Comparison of ENCODE assay signal across 8 mouse cellular contexts in the genomic region with DNA sequence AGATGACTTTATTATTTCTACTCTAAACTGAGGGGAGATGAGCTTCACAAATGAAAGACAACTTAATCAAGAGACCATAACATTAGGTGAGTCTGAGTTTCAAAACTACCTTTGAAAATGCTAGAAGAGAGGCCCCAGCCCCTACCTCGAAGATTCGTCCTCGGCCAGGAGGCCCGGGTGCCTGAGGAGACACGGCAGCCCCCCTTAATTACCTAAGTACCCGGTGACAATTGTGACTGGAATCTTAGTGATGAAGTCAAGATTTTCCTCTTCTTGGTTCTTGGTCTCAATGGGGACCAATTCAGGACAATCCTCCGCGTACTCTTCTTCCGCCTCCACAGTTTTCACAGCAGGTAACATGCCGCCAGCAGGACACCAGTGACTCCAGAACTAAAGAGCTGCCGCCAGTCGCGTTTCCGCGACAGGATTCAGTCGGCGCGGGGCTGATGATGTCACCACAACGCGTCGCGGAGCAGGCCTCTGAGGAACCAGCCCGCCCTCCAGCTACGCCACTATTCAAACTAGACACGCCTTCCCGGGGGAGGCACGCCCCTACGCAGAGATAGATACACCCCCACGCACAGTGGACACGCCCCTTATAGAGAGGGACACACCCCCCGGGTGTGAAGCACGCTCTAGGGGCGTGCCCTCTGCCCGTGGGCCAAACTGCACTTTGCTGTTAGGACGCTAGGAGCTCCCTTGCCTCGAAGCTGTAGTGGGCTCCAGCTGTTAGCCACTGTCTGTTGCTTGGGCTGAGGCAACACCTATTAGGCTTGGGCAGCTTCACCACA. TPM values are rescaled to one million over a fixed set of nuclear protein-coding genes. Genes with fewer than 3 reads are reported as not detected.
DNase-seq lines count a peak whose midpoint lies in the region; ATAC-seq and TF ChIP-seq lines count a peak whose summit lies in the region.

Gene Cbwd1 (minus strand): TSS at position 439 of the 791 bp plus-strand sequence.

- TF ChIP-seq CTCF in bone marrow macrophage, adult 2 months (IDR thresholded peaks at IDR 0.05; ENCODE audit: low read depth, low read length) = no peak
- TF ChIP-seq CTCF in embryonic fibroblast, embryonic 13.5 days (IDR thresholded peaks at IDR 0.05; ENCODE audit: borderline replicate concordance, insufficient read depth, low read length) = peak; percentile 93

- peak within 1 kb of the TSS; percentile 55 for H3K4me2 ChIP-seq in kidney, embryonic 14.5 days (replicated peaks; ENCODE audit: low read depth, low read length)
- H3K4me2 ChIP-seq in limb, embryonic 15.5 days = peak within 1 kb of the TSS; percentile 59

- peak within 1 kb of the TSS; percentile 14; the same call in 1 of the 2 replicates for H3K27ac ChIP-seq in bone marrow macrophage, adult 2 months (ENCODE audit: insufficient read depth, low read depth, low read length)
- no peak within 1 kb of the TSS for H3K27ac ChIP-seq in embryonic fibroblast, embryonic 13.5 days (ENCODE audit: insufficient read depth, low read length)
- 0 out of 2 replicates have a peak within 1 kb of the TSS, but pooled peaks have one; percentile 12 for H3K27ac ChIP-seq in kidney, embryonic 14.5 days (ENCODE audit: low read depth, low read length)
- no peak within 1 kb of the TSS for H3K27ac ChIP-seq in limb, embryonic 15.5 days

- H3K4me1 ChIP-seq in bone marrow macrophage, adult 2 months (ENCODE audit: control insufficient read depth, insufficient read depth, low read length) = peaks cover 11% of the 10 kb centered on the region
- no peaks in the 10 kb centered on the region for H3K4me1 ChIP-seq in embryonic fibroblast, embryonic 13.5 days (ENCODE audit: control insufficient read depth, insufficient read depth, low read length)
- peaks cover 4% of the 10 kb centered on the region for H3K4me1 ChIP-seq in kidney, embryonic 14.5 days (ENCODE audit: control insufficient read depth, insufficient read depth, low read length)
- H3K4me1 ChIP-seq in limb, embryonic 15.5 days = peaks cover 8% of the 10 kb centered on the region

- DNase-seq in A20 (ENCODE audit: low read depth, low spot score) = peak; percentile 99
- DNase-seq in heart, adult 9 months (ENCODE audit: low spot score in 2 of 2) = peak; percentile 97 to 98
- peak; percentile 97 to 98 for DNase-seq in monocyte, adult 2 months (ENCODE audit: low read depth in 1 of 2, low spot score in 2 of 2)
- peak; percentile 97 to 98 for DNase-seq in spleen, postnatal 36 days (ENCODE audit: low spot score in 2 of 2)

- peak within 1 kb of the TSS; percentile 76 for H3K4me3 ChIP-seq in bone marrow macrophage, adult 2 months (ENCODE audit: insufficient read depth, low read length)
- peak within 1 kb of the TSS; percentile 79 for H3K4me3 ChIP-seq in embryonic fibroblast, embryonic 13.5 days (ENCODE audit: insufficient read depth, low read length)
- H3K4me3 ChIP-seq in kidney, embryonic 14.5 days (ENCODE audit: low read length) = peak within 1 kb of the TSS; percentile 83
- H3K4me3 ChIP-seq in limb, embryonic 15.5 days = peak within 1 kb of the TSS; percentile 72

- peak; percentile 99 for ATAC-seq in kidney, embryonic 14.5 days (ENCODE audit: low FRiP score, low TSS enrichment)
- peak; percentile 100 for ATAC-seq in limb, embryonic 15.5 days (ENCODE audit: insufficient number of reproducible peaks, low FRiP score, low TSS enrichment, low read depth)

- H3K36me3 ChIP-seq in kidney, embryonic 14.5 days (ENCODE audit: control insufficient read depth, insufficient read depth, low read length) = peaks cover under 1% of the 10 kb centered on the region; the same call in 1 of the 2 replicates
- H3K36me3 ChIP-seq in limb, embryonic 15.5 days = 0 out of 2 replicates have a peak, but pooled peaks cover under 1% of the 10 kb centered on the region

- H3K27me3 ChIP-seq in kidney, embryonic 14.5 days (ENCODE audit: control insufficient read depth, insufficient read depth, low read length) = no peaks in the 10 kb centered on the region
- no peaks in the 10 kb centered on the region for H3K27me3 ChIP-seq in limb, embryonic 15.5 days

- no peaks in the 10 kb centered on the region for H3K9me3 ChIP-seq in kidney, embryonic 14.5 days (ENCODE audit: control insufficient read depth, low read length)
- H3K9me3 ChIP-seq in limb, embryonic 15.5 days = no peaks in the 10 kb centered on the region

- H3K9ac ChIP-seq in kidney, embryonic 14.5 days (ENCODE audit: low read depth, low read length) = peak within 1 kb of the TSS; percentile 75
- peak within 1 kb of the TSS; percentile 67 for H3K9ac ChIP-seq in limb, embryonic 15.5 days

- WGBS in kidney, embryonic 14.5 days = under 1% methylated on average over 36 of the region's 36 CpGs
- WGBS in limb, embryonic 15.5 days = 0% methylated on average over 36 of the region's 36 CpGs

- 0 out of 2 replicates have a peak, but pooled peaks have one; percentile 62 for TF ChIP-seq POLR2A in bone marrow macrophage, adult 2 months (IDR thresholded peaks at IDR 0.05; ENCODE audit: borderline replicate concordance, low read depth, low read length)
- TF ChIP-seq POLR2A in embryonic fibroblast, embryonic 13.5 days (IDR thresholded peaks at IDR 0.05; ENCODE audit: low read depth, low read length) = peak; percentile 91

RNA-seq across cellular contexts. Expression of gene Cbwd1, which starts in this region (rescaled TPM):
- 7.2 and 7.4 TPM in 2 replicates for polyA plus RNA-seq in bone marrow macrophage, adult 2 months (2012; ENCODE audit: insufficient read depth, insufficient read length, missing spikeins)
- polyA plus RNA-seq in embryonic fibroblast, embryonic 13.5 days (2011; ENCODE audit: insufficient read length, low read depth, missing spikeins) = 16.6 and 17.6 TPM in 2 replicates
- 20.4 and 28.9 TPM in 2 replicates for polyA plus RNA-seq in kidney, embryonic 14.5 days (2014; fragmentation: Nextera tagmentation; extraction: Ambion mirVana)
- polyA plus RNA-seq in limb, embryonic 15.5 days (2015; fragmentation: Nextera tagmentation; extraction: Ambion mirVana) = 17.1 and 18.1 TPM in 2 replicates

Comparison
In these comparisons a context has a peak if more than half of its experiments do, and no peak if none do; other contexts are left out.
1. H3K27ac ChIP-seq: peak in bone marrow macrophage, adult 2 months (single experiment) and kidney, embryonic 14.5 days (single experiment); none in embryonic fibroblast, embryonic 13.5 days (single experiment) and limb, embryonic 15.5 days (single experiment).
2. Peak in every context shown above with its lines, with median percentiles within 50 percentile points of each other: DNase-seq and H3K4me3 ChIP-seq.